Mouse (Mus musculus) thymus, adult 2 months (tissue): ENCODE results near the gene Plekhg6. TPM values are rescaled to one million over a fixed set of nuclear protein-coding genes. Genes with fewer than 3 reads are reported as not detected.

Source experiments
- DNase-seq: peaks from one replicate; pipeline ENCODE4 v3.0.0; 2021
- H3K27ac ChIP-seq: fragments of 200-500 bp; 2 replicates; pipeline ENCODE4 v1.5.1; 2012; ENCODE audit warnings: low read length, control low read depth; ENCODE audit not compliant: control insufficient read depth, insufficient read depth
- H3K27me3 ChIP-seq: fragments of 200-500 bp; 2 replicates; pipeline ENCODE4 v1.6.1; 2012; ENCODE audit warnings: mild to moderate bottlenecking, low read length, moderate library complexity, mixed read lengths; ENCODE audit not compliant: control insufficient read depth, insufficient read depth
- H3K36me3 ChIP-seq: fragments of 200-500 bp; 2 replicates; pipeline ENCODE4 v1.6.1; 2012; ENCODE audit warnings: mild to moderate bottlenecking, low read length, moderate library complexity; ENCODE audit not compliant: control insufficient read depth, insufficient read depth
- H3K4me1 ChIP-seq: fragments of 200-500 bp; replicated peaks from 2 replicates; pipeline ENCODE4 v1.6.1; 2012; ENCODE audit warnings: low read length; ENCODE audit not compliant: control insufficient read depth, insufficient read depth
- H3K4me3 ChIP-seq: fragments of 200-500 bp; 2 replicates; pipeline ENCODE4 v1.5.1; 2012; ENCODE audit warnings: mild to moderate bottlenecking, low read length, control low read depth, moderate library complexity; ENCODE audit not compliant: control insufficient read depth, insufficient read depth
- CTCF ChIP-seq: fragments of 200-500 bp; IDR thresholded peaks from 2 replicates; pipeline ENCODE4 v1.5.1; 2012; ENCODE audit warnings: mild to moderate bottlenecking, control low read depth, low read length, moderate library complexity, borderline replicate concordance; ENCODE audit not compliant: control insufficient read depth, poor library complexity, insufficient read depth; ENCODE audit errors: extremely low read depth
- POLR2A ChIP-seq: fragments of 200-500 bp; IDR thresholded peaks from 2 replicates; pipeline ENCODE4 v1.6.1; 2012; ENCODE audit warnings: mild to moderate bottlenecking, low read length, control low read depth, moderate library complexity; ENCODE audit not compliant: control insufficient read depth, poor library complexity, insufficient read depth; ENCODE audit errors: extremely low read depth
- WGBS: fragments of 180-500 bp; shearing (Covaris S2); methylation state at CpG from one replicate; pipeline ENCODE4 v1.1.7; 2018; 5-methylcytosine and 5-hydroxymethylcytosine counted together
- polyA plus RNA-seq: library from polyadenylated mRNA; depleted of rRNA; stranded (reverse); fragments of >200 nt; gene quantifications from 2 replicates; pipeline ENCODE4 v1.2.3, GENCODE M21; 2012; rRNA removed

The Plekhg6 gene
- polyA plus RNA-seq: 2.4 and 2.5 TPM in 2 replicates

GRCm38 (mm10) chr6:125380372-125381360 is at the start of gene Plekhg6:
Gene Plekhg6 (minus strand): TSS chr6:125380793.
- TF ChIP-seq POLR2A (no peak), CTCF (no peak)
- WGBS: 29% methylated on average over 40 of the region's 40 CpGs
- peak within 1 kb of the TSS; percentile 14; the same call in 1 of the 2 replicates for H3K4me3 ChIP-seq
- peaks cover 25% of the 10 kb centered on the region for H3K4me1 ChIP-seq
- H3K36me3 ChIP-seq: no peaks in the 10 kb centered on the region
- H3K27me3 ChIP-seq: peaks cover 5% of the 10 kb centered on the region; the same call in 1 of the 2 replicates
- no peak for DNase-seq
- no peak within 1 kb of the TSS for H3K27ac ChIP-seq

GRCm38 (mm10) chr6:125429741-125430140 is 49.1 kb upstream of the Plekhg6 start:
- Histone ChIP-seq H3K27ac (no peak overlapping the region), H3K36me3 (no peaks in the 10 kb centered on the region), H3K27me3 (no peaks in the 10 kb centered on the region), H3K4me1 (peaks cover 13% of the 10 kb centered on the region), H3K4me3 (no peak overlapping the region)
- 94% methylated on average over 6 of the region's 6 CpGs for WGBS
- DNase-seq: no peak
- no peak for TF ChIP-seq CTCF
- TF ChIP-seq POLR2A: no peak

GRCm38 (mm10) chr6:125426383-125427360 is 46.1 kb upstream of the Plekhg6 start:
- WGBS: 2% methylated on average over 25 of the region's 25 CpGs
- peak; percentile 79 for DNase-seq
- no peaks in the 10 kb centered on the region for H3K27me3 ChIP-seq
- H3K27ac ChIP-seq: no peak overlapping the region
- H3K4me1 ChIP-seq: peaks cover 22% of the 10 kb centered on the region
- H3K4me3 ChIP-seq: peak overlapping the region; percentile 5
- H3K36me3 ChIP-seq: no peaks in the 10 kb centered on the region
- peak; percentile 96 for TF ChIP-seq CTCF
- TF ChIP-seq POLR2A: no peak

- H3K27ac ChIP-seq: no peak overlapping the region
- H3K4me3 ChIP-seq: no peak overlapping the region
- 16% methylated on average over 15 of the region's 15 CpGs for WGBS
- no peaks in the 10 kb centered on the region for H3K27me3 ChIP-seq
- peak; percentile 6 for DNase-seq
- H3K36me3 ChIP-seq: no peaks in the 10 kb centered on the region
- TF ChIP-seq CTCF (no peak), POLR2A (no peak)
- peaks cover 22% of the 10 kb centered on the region for H3K4me1 ChIP-seq
Observed at GRCm38 (mm10) chr6:125425205-125426090, 44.9 kb upstream of the Plekhg6 start.

GRCm38 (mm10) chr6:125424156-125424555 is 43.6 kb upstream of the Plekhg6 start:
- Histone ChIP-seq H3K36me3 (no peaks in the 10 kb centered on the region), H3K27ac (no peak overlapping the region), H3K27me3 (no peaks in the 10 kb centered on the region), H3K4me3 (no peak overlapping the region), H3K4me1 (peaks cover 22% of the 10 kb centered on the region)
- TF ChIP-seq POLR2A: no peak
- no peak for TF ChIP-seq CTCF
- WGBS: 93% methylated on average over 3 of the region's 3 CpGs
- DNase-seq: no peak

GRCm38 (mm10) chr6:125423507-125423906 is 42.9 kb upstream of the Plekhg6 start:
- Histone ChIP-seq H3K27me3 (no peaks in the 10 kb centered on the region), H3K27ac (no peak overlapping the region), H3K4me1 (peaks cover 22% of the 10 kb centered on the region), H3K36me3 (no peaks in the 10 kb centered on the region), H3K4me3 (no peak overlapping the region)
- no peak for DNase-seq
- WGBS: 71% methylated on average over 13 of the region's 13 CpGs
- no peak for TF ChIP-seq CTCF
- no peak for TF ChIP-seq POLR2A
